Mouse (Mus musculus) ovary, postnatal 10 days (tissue): ENCODE measurements around the gene Pmp22.

ENCODE experiments used
- DNase-seq: peaks from one replicate; pipeline ENCODE4 v3.0.0; 2022; ENCODE audit warnings: low spot score

Pmp22 gene

DNA sequence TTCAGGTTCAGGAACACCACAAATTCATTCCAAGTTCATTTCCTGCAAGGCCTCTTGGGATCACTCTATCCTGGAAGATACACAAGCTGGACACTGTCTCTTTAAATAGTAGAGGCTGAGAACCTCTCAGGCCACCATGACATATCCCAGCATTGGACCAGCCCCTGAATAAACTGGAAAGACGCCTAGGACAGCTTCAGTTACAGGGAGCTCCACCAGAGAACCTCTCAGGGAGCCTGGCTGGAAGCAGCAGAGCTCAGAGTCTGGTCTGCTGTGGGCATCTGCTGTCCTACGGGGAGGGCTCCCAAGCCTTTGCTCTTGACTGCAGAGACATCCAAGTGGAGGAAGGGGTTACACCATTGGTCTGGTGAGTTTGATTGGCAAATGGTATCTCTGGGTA lies at the start of gene Pmp22:
Gene Pmp22, plus strand, starts transcription at position 199 of the 400 bp plus-strand sequence.
- no peak for DNase-seq

- DNase-seq, result no peak
Observed at GRCm38 (mm10) chr11:63084536-63084935, 44.2 kb upstream of the Pmp22 start.

DNA sequence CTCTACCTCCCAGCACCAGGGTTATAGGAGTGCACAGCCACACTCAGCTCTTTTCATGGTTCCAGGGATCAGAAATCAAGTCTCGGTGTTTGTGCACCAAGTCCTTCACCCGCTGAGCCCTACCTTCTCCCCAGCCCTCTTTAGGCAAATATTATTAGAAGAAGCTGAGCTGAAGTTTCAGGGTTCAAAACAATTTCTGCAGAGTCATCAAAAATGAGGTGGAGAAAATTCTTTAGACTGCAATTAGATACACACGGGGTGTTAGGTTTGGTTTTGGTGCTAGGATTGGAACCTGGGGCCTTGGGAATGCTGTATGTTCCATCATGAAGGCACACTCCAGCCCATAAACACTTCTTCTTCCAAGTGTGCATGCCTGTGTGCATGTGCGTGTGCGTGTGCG lies 40.1 kb upstream of the Pmp22 start:
- no peak for DNase-seq

DNA sequence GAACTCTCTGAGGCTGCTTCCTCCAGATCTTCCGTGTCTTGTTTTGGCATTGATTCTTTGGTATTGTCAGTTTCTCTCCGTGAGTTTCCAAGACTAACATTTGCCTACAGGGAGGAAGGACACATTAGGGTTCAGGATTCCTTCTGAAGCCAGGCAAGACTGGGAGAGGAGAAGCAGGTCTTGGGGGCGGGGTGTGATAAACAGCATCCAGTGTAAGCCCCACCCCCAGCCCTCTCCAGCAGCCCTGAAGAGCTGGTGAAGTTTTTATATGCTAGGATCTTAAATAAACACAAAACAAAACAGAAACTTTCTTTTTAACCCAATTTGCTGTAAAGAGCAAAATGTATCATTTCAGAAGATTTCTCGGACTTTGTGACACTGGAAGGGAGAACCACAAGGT lies 38.6 kb upstream of the Pmp22 start:
- no peak for DNase-seq

DNA sequence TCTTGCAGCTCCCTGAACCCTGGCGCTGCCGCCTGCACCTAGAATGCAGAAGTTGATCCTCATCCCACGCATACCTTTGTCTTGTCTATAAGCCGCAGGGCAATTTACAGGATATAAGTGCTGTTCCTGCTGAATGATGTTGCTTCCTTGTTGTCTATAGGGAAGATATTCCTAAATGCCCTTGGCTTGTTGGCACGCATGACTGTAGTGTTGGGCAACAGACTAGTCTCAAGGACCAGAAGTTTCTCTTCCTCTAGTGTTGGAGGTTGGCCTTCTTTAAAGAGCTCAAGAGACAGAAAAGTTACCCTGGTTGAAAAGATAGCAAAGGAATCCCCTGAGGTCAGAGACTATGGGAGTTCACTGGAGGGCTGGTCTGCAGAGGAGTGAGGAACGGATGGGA lies 37.8 kb upstream of the Pmp22 start:
- DNase-seq, result no peak

DNA sequence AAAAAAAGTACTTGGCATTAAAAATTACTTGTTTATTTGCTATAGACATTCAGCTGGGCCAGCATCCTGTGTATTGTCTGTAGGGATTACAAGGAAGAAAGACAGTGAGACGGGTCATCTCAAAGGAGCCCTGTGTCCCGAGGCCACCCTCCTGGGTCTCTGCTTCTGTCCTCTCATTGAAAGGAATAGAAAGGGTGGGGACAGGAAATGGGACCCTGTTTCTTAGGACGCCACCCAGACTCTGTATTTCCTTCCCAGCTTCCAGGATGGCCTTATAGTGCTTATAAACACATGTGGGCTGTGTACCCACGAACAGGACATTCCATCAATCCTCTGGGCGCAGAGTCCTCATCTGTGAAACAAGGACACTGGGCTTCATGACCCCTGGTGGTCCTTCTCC lies 36.5 kb upstream of the Pmp22 start:
- no peak for DNase-seq

DNA sequence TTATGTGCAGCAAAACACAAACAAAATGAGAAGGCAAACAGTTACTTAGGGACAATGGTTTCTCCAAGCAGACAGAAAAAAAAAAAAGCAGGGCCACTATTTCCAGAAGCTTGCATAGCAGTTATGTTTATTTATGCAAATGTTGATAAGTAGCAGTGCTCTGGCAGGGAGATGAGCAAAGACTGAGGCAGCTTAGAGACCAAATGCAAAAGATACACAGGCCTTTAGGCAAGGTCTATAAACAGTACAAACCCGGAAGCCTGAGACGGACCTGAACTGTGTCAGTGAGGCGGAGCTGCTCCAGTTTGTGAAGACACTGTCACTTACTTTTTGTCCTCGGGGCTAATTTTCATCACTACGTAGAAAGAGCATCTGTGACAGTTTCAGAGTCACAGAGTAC lies 35.2 kb upstream of the Pmp22 start:
- no peak for DNase-seq

DNA sequence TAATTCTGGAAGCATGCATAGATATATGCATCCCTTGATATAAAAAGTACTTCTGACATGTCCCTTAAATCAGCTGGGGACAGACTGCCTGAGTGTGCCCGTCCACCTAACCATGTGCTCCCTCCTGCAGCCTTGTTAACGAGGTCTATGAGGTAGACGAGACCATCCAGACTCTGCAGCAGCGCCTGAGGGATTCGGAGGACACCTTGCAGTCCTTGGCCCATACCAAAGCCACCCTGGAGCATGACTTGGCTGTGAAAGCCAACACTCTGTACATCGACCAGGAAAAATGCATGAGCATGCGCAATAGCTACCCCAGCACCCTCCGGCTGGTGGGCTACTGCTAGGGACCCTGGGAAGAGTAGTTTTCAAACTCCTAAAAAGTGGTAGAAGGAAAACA lies 34.3 kb upstream of the Pmp22 start:
- no peak for DNase-seq

DNA sequence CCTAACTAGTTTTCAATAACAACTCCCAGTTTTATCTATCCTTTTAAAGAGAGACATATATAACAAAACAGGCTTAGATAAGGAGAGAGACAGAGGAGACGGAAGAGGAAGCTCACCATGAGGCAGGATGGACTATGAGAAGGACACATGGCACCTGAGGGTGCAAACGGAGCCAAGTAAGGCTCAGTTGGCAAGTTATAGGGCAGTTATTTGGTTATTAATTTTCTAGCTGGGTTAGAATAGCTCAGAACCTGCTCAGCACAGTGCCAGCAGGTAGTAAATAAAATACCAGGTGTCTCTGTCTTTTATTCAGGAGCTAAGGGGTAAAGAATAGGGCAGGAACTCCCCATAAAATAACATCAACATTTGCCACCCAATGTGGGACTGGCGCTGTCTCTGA lies 30.8 kb upstream of the Pmp22 start:
- DNase-seq, result no peak

DNA sequence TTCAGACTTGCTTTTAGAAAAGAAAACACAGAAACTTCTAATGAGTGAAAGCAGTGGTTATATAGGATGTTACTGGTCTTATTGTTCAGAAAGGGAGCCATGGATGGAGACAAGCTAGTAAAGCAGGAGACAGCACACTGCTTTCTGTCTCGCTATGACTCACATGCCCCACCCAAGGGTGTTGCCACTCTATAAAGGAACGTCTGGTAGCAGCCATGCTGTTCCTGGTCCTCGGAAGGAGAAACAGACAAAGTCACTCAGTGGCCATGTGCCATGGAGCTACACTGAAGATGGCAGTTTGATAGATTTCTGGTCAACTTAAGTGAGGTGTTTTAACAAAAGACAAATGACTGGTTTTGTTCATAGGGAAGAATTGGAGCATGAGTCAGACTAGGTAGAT lies 29.4 kb upstream of the Pmp22 start:
- DNase-seq, result no peak

- DNase-seq, result no peak
Observed at GRCm38 (mm10) chr11:63103256-63103655, 25.5 kb upstream of the Pmp22 start.

- DNase-seq, result no peak
Observed at GRCm38 (mm10) chr11:63104026-63104425, 24.8 kb upstream of the Pmp22 start.

DNA sequence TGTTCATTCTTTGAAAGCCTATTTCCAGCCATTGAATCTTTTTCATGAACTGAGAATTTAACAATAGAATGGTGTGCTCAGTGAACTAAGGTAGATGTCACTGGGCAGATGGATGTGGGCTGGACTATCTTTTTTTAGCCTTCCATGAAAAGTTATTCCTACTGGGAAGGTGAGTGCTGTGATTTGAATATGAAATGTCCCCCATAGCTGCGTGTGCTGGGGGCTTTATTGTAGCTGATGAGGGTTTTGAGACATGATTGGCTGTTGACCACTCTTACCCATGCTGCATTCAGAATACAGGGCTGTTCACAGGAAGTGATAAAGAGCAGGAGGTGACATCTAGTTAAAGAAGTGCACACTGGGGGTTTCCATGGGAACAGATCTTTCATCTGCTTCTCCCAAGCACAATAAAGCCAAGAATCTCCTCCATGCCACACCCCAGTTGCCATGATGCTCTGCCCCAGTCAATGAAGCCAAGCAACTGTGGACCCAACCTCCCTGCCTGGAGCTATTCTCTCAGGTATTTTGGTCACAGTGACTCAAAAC lies 19.5 kb upstream of the Pmp22 start:
- no peak for DNase-seq

DNA sequence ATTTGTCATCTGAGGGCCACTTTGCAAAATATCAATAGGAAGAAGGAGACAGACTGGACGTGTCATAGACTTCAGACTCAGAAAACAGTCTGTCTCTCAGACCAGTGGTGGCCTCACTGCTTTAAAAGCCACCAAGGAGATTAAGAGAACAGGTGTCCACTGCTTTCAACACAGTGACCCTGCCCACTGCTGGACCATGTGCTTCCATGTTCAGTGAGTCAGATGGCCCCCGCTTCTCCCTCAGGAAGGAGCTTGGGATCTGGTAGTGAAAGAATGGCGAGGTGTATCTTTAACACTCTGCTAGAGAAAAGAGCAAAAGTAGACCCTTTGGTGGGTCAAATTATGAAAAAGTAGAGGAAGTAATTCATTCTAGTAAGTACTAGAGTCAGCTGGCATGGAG lies 18.5 kb upstream of the Pmp22 start:
- no peak for DNase-seq

- no peak for DNase-seq
Observed at GRCm38 (mm10) chr11:63114807-63115641, 13.8 kb upstream of the Pmp22 start.

- DNase-seq, result no peak
Observed at GRCm38 (mm10) chr11:63116652-63117051, 12.1 kb upstream of the Pmp22 start.

DNA sequence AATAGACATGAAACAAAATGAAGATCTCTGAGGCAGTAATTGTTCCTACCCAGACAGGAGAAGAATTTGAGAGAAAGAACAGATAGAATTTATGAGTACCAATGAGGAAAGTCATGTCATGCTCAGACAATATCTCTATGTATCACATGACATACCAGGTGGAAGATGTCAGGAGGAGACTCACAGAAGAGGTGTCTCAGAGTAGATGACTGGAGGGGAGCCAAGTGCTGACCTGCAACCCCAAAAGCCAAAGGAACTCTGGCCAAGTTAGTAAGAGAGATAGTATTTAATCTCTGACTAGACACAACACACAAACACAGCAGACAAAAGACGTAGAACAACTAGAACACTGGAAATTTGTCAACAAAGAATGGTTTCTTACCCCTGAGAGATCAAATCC lies 11.5 kb upstream of the Pmp22 start:
- DNase-seq, result no peak

GRCm38 (mm10) chr11:63119791-63120190 lies 9.0 kb upstream of the Pmp22 start:
- no peak for DNase-seq

GRCm38 (mm10) chr11:63122249-63122648 lies 6.5 kb upstream of the Pmp22 start:
- DNase-seq, result no peak

DNA sequence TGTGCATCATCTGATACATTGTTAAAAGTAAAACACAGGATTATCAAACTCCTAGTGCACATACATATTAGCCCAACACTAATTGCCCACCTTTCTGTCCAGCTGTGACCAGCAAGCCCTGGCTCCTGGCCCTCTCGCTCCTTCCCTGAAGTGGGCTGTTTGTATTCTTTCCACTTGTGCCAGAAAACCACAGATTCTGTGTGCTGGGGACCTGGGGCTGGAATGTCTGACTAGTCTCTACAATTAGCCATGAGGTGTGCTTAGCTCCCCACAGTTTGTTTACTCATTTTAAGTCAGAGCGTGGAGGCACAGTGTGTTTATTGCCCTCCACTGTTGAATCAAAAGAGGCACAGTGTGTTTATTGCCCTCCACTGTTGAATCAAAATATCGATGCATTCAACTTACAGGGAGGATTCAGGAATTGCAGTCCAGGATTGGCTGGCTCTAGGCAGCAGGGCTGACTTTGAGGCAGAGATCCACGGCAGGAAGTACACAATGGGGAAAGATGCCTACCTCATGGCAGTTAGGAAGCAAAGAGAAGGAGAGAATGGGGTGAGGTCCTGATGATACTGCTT lies 5.9 kb upstream of the Pmp22 start:
- DNase-seq, result no peak

DNA sequence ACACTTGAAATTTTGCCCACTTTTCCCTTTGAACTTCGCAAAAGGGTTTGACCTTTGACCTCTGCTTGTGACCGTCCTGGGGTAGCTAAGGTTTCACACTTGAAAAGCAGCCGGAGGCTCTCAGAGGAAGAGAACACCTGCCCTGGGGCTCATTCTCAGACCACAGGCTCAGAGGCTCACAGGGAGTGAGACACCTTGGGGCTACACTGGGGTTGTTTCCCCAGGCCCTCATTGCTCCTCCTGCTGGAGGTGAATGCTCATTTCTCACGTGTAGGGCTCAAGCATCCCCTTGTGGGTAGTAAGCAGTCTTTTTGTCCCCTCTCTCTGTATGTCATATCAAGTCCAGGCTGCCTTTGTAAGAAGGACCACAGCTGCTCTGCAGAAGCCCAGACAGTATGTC lies 4.5 kb upstream of the Pmp22 start:
- DNase-seq, result no peak

- peak; percentile 42 for DNase-seq
Observed at GRCm38 (mm10) chr11:63125832-63126456, 2.8 kb upstream of the Pmp22 start.

DNA sequence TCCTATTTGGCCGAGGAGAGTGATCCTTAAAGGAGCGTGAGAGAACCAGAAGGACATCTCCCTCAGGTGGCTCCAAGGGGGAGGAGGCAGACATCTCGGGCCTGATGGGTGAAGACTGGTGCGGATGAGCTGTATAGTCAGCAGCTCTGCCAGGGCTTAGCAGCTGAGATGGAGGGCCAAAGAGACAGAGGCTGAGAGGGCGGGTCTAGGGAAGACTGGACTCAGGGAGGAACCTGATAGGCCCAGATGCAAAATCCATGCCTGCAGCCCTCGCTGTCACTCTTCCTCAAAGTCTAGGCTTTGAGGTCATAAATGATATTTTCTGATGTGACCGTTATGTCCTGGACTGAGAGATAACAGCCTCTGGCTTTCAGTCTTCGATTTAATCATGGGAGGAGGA lies 1.8 kb upstream of the Pmp22 start:
- no peak for DNase-seq
